Comparison of ENCODE assay signal across 12 mouse cellular contexts in the genomic region with DNA sequence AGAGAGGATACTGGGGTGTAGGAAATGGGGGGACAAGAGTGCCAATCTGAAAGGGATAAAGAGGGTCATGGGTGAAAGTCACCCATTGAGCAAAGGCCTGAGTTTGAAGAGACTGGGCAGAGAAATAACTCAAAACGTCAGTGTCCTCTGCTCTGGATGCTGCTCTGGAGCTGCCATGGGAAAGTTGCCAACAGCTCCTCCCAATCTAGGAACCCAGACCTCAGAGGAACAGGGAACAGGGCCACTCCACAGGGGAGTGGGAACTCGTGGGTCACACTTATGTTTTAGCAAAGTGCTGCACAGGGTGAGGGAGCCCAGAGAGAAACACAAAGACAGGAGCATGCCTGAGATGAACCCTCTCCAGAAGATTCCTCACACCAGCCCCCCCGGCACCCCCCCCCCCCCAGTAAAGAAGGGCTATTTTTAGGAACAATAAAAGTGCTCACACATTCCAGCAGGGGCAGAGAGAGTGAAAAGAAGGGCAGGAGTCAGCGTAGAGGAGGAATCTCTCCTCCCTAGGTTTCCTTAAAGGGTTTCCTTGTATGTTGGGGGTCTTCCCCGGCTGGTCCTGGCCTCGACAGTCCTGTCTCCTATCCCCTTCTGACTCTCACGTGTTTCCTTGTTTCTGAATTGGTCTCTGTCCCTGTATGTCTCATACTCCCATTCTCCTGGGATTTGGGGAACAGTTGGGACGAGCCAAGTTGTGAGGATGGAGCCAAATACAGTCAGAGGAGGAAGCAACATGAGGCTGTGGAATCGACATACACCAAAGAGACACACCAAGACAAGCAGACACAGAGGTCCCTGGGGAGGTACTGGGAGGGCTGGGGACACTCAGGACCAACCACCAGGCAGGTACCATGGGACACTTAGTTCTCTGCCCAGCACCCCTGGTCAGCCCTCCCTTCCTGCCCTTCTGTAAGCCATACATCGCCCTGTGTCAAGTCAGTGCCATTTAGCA. TPM values are rescaled to one million over a fixed set of nuclear protein-coding genes. Genes with fewer than 3 reads are reported as not detected.
DNase-seq lines count a peak whose midpoint lies in the region; ATAC-seq lines count a peak whose summit lies in the region.
"Had no signal": no experiment of that assay in that cellular context is flagged by ENCODE, and none has a peak within 500 bp of the region (broad histone marks: within the 10 kb centered on the region; RNA-seq: fewer than 3 reads in every experiment).

No protein-coding gene starts in this region.

- ATAC-seq in hindbrain, embryonic 14.5 days (ENCODE audit: low FRiP score) = no peak
- no peak for ATAC-seq in midbrain, embryonic 11.5 days (ENCODE audit: low FRiP score)
- no peak for ATAC-seq in midbrain, embryonic 13.5 days
- no peak for ATAC-seq in heart, embryonic 12.5 days (ENCODE audit: insufficient number of reproducible peaks, low FRiP score)
- peak; percentile 22; the same call in 1 of the 2 replicates for ATAC-seq in limb, embryonic 15.5 days (ENCODE audit: insufficient number of reproducible peaks, low FRiP score, low TSS enrichment, low read depth)
- ATAC-seq in hindbrain, embryonic 13.5 days (ENCODE audit: low FRiP score) = no peak
- ATAC-seq: hindbrain, embryonic 16.5 days had no signal

- H3K27me3 ChIP-seq in hindbrain, embryonic 10.5 days (ENCODE audit: insufficient read depth, poor library complexity, severe bottlenecking) = no peaks in the 10 kb centered on the region
- no peaks in the 10 kb centered on the region for H3K27me3 ChIP-seq in hindbrain, embryonic 14.5 days (ENCODE audit: control insufficient read depth, insufficient read depth, low read length)
- no peaks in the 10 kb centered on the region for H3K27me3 ChIP-seq in midbrain, embryonic 11.5 days (ENCODE audit: control insufficient read depth, insufficient read depth, low read length)
- no peaks in the 10 kb centered on the region for H3K27me3 ChIP-seq in midbrain, embryonic 13.5 days
- 0 out of 2 replicates have a peak, but pooled peaks cover 8% of the 10 kb centered on the region for H3K27me3 ChIP-seq in heart, embryonic 12.5 days (replicated peaks)
- no peaks in the 10 kb centered on the region for H3K27me3 ChIP-seq in limb, embryonic 15.5 days
- 0 out of 2 replicates have a peak, but pooled peaks cover 4% of the 10 kb centered on the region for H3K27me3 ChIP-seq in hindbrain, embryonic 13.5 days
- H3K27me3 ChIP-seq: lung, embryonic 15.5 days had no signal

- H3K4me3 ChIP-seq in hindbrain, embryonic 10.5 days = no peak overlapping the region
- no peak overlapping the region for H3K4me3 ChIP-seq in hindbrain, embryonic 14.5 days (replicated peaks; ENCODE audit: low read length)
- H3K4me3 ChIP-seq in midbrain, embryonic 11.5 days (ENCODE audit: low read depth, low read length) = no peak overlapping the region
- no peak overlapping the region for H3K4me3 ChIP-seq in midbrain, embryonic 13.5 days (replicated peaks)
- H3K4me3 ChIP-seq in heart, embryonic 12.5 days = no peak overlapping the region
- H3K4me3 ChIP-seq in limb, embryonic 15.5 days = no peak overlapping the region
- H3K4me3 ChIP-seq in hindbrain, embryonic 13.5 days = no peak overlapping the region
- H3K4me3 ChIP-seq: lung, embryonic 15.5 days had no signal

- DNase-seq in hindbrain, embryonic 10.5 days (ENCODE audit: low spot score) = no peak
- no peak for DNase-seq in hindbrain, embryonic 14.5 days (ENCODE audit: low spot score)
- peak; percentile 61 for DNase-seq in midbrain, embryonic 11.5 days (ENCODE audit: low spot score, missing footprints)
- no peak for DNase-seq in left cerebral cortex, adult 18-20 months (ENCODE audit: low spot score in 2 of 2)
- DNase-seq: forebrain, postnatal 0 days; thymus, adult 2 months had no signal

- 66% methylated on average over 10 of the region's 10 CpGs for whole genome bisulfite sequencing in hindbrain, embryonic 10.5 days
- WGBS in hindbrain, embryonic 14.5 days = 59% methylated on average over 10 of the region's 10 CpGs
- WGBS in midbrain, embryonic 11.5 days = 61% methylated on average over 10 of the region's 10 CpGs
- WGBS in midbrain, embryonic 13.5 days = 63% methylated on average over 10 of the region's 10 CpGs
- WGBS in heart, embryonic 12.5 days = 34% methylated on average over 10 of the region's 10 CpGs
- 40% methylated on average over 10 of the region's 10 CpGs for WGBS in limb, embryonic 15.5 days
- 57% methylated on average over 10 of the region's 10 CpGs for WGBS in hindbrain, embryonic 13.5 days

- H3K9me3 ChIP-seq in hindbrain, embryonic 10.5 days = no peaks in the 10 kb centered on the region
- no peaks in the 10 kb centered on the region for H3K9me3 ChIP-seq in hindbrain, embryonic 14.5 days (ENCODE audit: control insufficient read depth, low read length)
- H3K9me3 ChIP-seq in midbrain, embryonic 11.5 days (ENCODE audit: control insufficient read depth, low read length) = no peaks in the 10 kb centered on the region
- no peaks in the 10 kb centered on the region for H3K9me3 ChIP-seq in midbrain, embryonic 13.5 days
- H3K9me3 ChIP-seq in heart, embryonic 12.5 days (replicated peaks) = no peaks in the 10 kb centered on the region
- no peaks in the 10 kb centered on the region for H3K9me3 ChIP-seq in limb, embryonic 15.5 days
- H3K9me3 ChIP-seq in hindbrain, embryonic 13.5 days = no peaks in the 10 kb centered on the region
- H3K9me3 ChIP-seq: lung, embryonic 15.5 days had no signal

- H3K27ac ChIP-seq in hindbrain, embryonic 10.5 days = peak overlapping the region; percentile 5; the same call in 1 of the 2 replicates
- H3K27ac ChIP-seq in hindbrain, embryonic 14.5 days = no peak overlapping the region; the same call in 1 of the 2 replicates
- no peak overlapping the region for H3K27ac ChIP-seq in midbrain, embryonic 11.5 days (ENCODE audit: low read depth, low read length)
- no peak overlapping the region for H3K27ac ChIP-seq in midbrain, embryonic 13.5 days
- H3K27ac ChIP-seq in heart, embryonic 12.5 days (ENCODE audit: poor library complexity, severe bottlenecking) = peak overlapping the region; percentile 22; the same call in 1 of the 2 replicates
- no peak overlapping the region for H3K27ac ChIP-seq in limb, embryonic 15.5 days
- no peak overlapping the region for H3K27ac ChIP-seq in hindbrain, embryonic 13.5 days
- H3K27ac ChIP-seq: lung, embryonic 15.5 days had no signal

- H3K4me1 ChIP-seq in hindbrain, embryonic 10.5 days (replicated peaks) = peaks cover 20% of the 10 kb centered on the region
- 0 out of 2 replicates have a peak, but pooled peaks cover 3% of the 10 kb centered on the region for H3K4me1 ChIP-seq in hindbrain, embryonic 14.5 days (replicated peaks; ENCODE audit: control insufficient read depth, insufficient read depth, low read length)
- no peaks in the 10 kb centered on the region for H3K4me1 ChIP-seq in midbrain, embryonic 11.5 days (ENCODE audit: control insufficient read depth, insufficient read depth, low read length)
- 0 out of 2 replicates have a peak, but pooled peaks cover 2% of the 10 kb centered on the region for H3K4me1 ChIP-seq in midbrain, embryonic 13.5 days (replicated peaks)
- peaks cover 23% of the 10 kb centered on the region for H3K4me1 ChIP-seq in heart, embryonic 12.5 days (replicated peaks)
- peaks cover 13% of the 10 kb centered on the region for H3K4me1 ChIP-seq in limb, embryonic 15.5 days
- peaks cover 23% of the 10 kb centered on the region for H3K4me1 ChIP-seq in hindbrain, embryonic 13.5 days (replicated peaks)

- no peak overlapping the region for H3K4me2 ChIP-seq in hindbrain, embryonic 14.5 days (replicated peaks)
- no peak overlapping the region for H3K4me2 ChIP-seq in midbrain, embryonic 11.5 days
- H3K4me2 ChIP-seq in midbrain, embryonic 13.5 days (replicated peaks) = no peak overlapping the region
- H3K4me2 ChIP-seq in heart, embryonic 12.5 days = peak overlapping the region; percentile 4; the same call in 1 of the 2 replicates
- H3K4me2 ChIP-seq in limb, embryonic 15.5 days = no peak overlapping the region
- H3K4me2 ChIP-seq in hindbrain, embryonic 13.5 days = no peak overlapping the region
- H3K4me2 ChIP-seq: lung, embryonic 15.5 days had no signal

- H3K36me3 ChIP-seq in hindbrain, embryonic 10.5 days = no peaks in the 10 kb centered on the region
- H3K36me3 ChIP-seq in hindbrain, embryonic 14.5 days (replicated peaks; ENCODE audit: control insufficient read depth, insufficient read depth) = no peaks in the 10 kb centered on the region
- H3K36me3 ChIP-seq in midbrain, embryonic 11.5 days (ENCODE audit: control insufficient read depth, insufficient read depth, low read length) = no peaks in the 10 kb centered on the region
- H3K36me3 ChIP-seq in midbrain, embryonic 13.5 days = no peaks in the 10 kb centered on the region
- no peaks in the 10 kb centered on the region for H3K36me3 ChIP-seq in heart, embryonic 12.5 days
- H3K36me3 ChIP-seq in limb, embryonic 15.5 days = no peaks in the 10 kb centered on the region
- no peaks in the 10 kb centered on the region for H3K36me3 ChIP-seq in hindbrain, embryonic 13.5 days
- H3K36me3 ChIP-seq: lung, embryonic 15.5 days had no signal

- no peak overlapping the region for H3K9ac ChIP-seq in hindbrain, embryonic 14.5 days
- H3K9ac ChIP-seq in midbrain, embryonic 11.5 days (ENCODE audit: low read length) = no peak overlapping the region
- no peak overlapping the region for H3K9ac ChIP-seq in midbrain, embryonic 13.5 days (replicated peaks)
- H3K9ac ChIP-seq in heart, embryonic 12.5 days = no peak overlapping the region
- no peak overlapping the region for H3K9ac ChIP-seq in limb, embryonic 15.5 days
- H3K9ac ChIP-seq in hindbrain, embryonic 13.5 days = no peak overlapping the region
- H3K9ac ChIP-seq: forebrain, postnatal 0 days; lung, embryonic 15.5 days had no signal

RNA-seq across cellular contexts. Expression of a gene that starts 51.4 kb away (rescaled TPM):
- polyA plus RNA-seq in hindbrain, embryonic 10.5 days (2016; fragmentation: Nextera tagmentation; extraction: Ambion mirVana) = 18.3 and 30.3 TPM in 2 replicates
- 25.9 and 26.6 TPM in 2 replicates for polyA plus RNA-seq in hindbrain, embryonic 14.5 days (2014; fragmentation: Nextera tagmentation; extraction: Ambion mirVana)
- polyA plus RNA-seq in midbrain, embryonic 11.5 days (2014; fragmentation: Nextera tagmentation; extraction: Ambion mirVana) = 11.1 and 13.0 TPM in 2 replicates
- polyA plus RNA-seq in midbrain, embryonic 13.5 days (2015; fragmentation: Nextera tagmentation; extraction: Ambion mirVana) = 16.6 and 18.9 TPM in 2 replicates
- 3.2 and 6.2 TPM in 2 replicates for polyA plus RNA-seq in heart, embryonic 12.5 days (2016; fragmentation: Nextera tagmentation; extraction: Ambion mirVana)
- 13.6 and 14.5 TPM in 2 replicates for polyA plus RNA-seq in limb, embryonic 15.5 days (2015; fragmentation: Nextera tagmentation; extraction: Ambion mirVana)
- polyA plus RNA-seq in hindbrain, embryonic 13.5 days (2015; fragmentation: Nextera tagmentation; extraction: Ambion mirVana) = 28.8 and 31.6 TPM in 2 replicates
- 100 to 1,000 TPM; 347 to 370 TPM for total RNA-seq in left cerebral cortex, adult 18-20 months (2021)

Comparison
In these comparisons a context has a peak if more than half of its experiments do, and no peak if none do; other contexts are left out.
1. H3K27ac ChIP-seq: peak in hindbrain, embryonic 10.5 days (single experiment) and heart, embryonic 12.5 days (single experiment); none in hindbrain, embryonic 14.5 days (single experiment), midbrain, embryonic 11.5 days (single experiment), midbrain, embryonic 13.5 days (single experiment), limb, embryonic 15.5 days (single experiment) and hindbrain, embryonic 13.5 days (single experiment).